Mouse (Mus musculus) adrenal gland, postnatal 36 days (tissue): ENCODE results near the gene Ehbp1. TPM values are rescaled to one million over a fixed set of nuclear protein-coding genes. Genes with fewer than 3 reads are reported as not detected.

Source experiments
- DNase-seq, 2 experiments: peaks; one replicate each; pipeline ENCODE4 v3.0.0; 2021; ENCODE audit warnings: mixed read lengths in 1 of 2
- total RNA-seq, 2 experiments: library from RNA; stranded (reverse); gene quantifications; 2 replicates each; pipeline ENCODE4 v1.2.3; 2021

Ehbp1 gene
- total RNA-seq, 2 experiments from 2014 or later: 20.5 to 23.2 TPM

GRCm38 (mm10) chr11:22194607-22195006 lies 147.5 kb downstream of the Ehbp1 start:
- no peak for DNase-seq

- peak; percentile 4 to 28 for DNase-seq
Measured at GRCm38 (mm10) chr11:22190576-22190975, 151.5 kb downstream of the Ehbp1 start.

- DNase-seq: no peak
Measured at GRCm38 (mm10) chr11:22189970-22190369, 152.1 kb downstream of the Ehbp1 start.

- no peak for DNase-seq
Measured at GRCm38 (mm10) chr11:22181530-22182501, 160.3 kb downstream of the Ehbp1 start.

- no peak for DNase-seq
Measured at GRCm38 (mm10) chr11:22180146-22180545, 161.9 kb downstream of the Ehbp1 start.

GRCm38 (mm10) chr11:22178569-22178968 lies 163.5 kb downstream of the Ehbp1 start:
- no peak for DNase-seq

GRCm38 (mm10) chr11:22174311-22174710 lies 167.8 kb downstream of the Ehbp1 start:
- DNase-seq: no peak

GRCm38 (mm10) chr11:22170962-22171638 lies 171.0 kb downstream of the Ehbp1 start:
- DNase-seq: no peak

GRCm38 (mm10) chr11:22157882-22158281 lies 184.2 kb downstream of the Ehbp1 start:
- DNase-seq: no peak

- peak; percentile 28 for DNase-seq
Measured at GRCm38 (mm10) chr11:22156182-22156581, 185.9 kb downstream of the Ehbp1 start.

- DNase-seq: no peak
Measured at GRCm38 (mm10) chr11:22155366-22156095, 186.6 kb downstream of the Ehbp1 start.

- DNase-seq: peak in 1 of 2 experiments; percentile 5
Measured at GRCm38 (mm10) chr11:22154501-22155294, 187.4 kb downstream of the Ehbp1 start.

GRCm38 (mm10) chr11:22140737-22141136 lies 201.4 kb downstream of the Ehbp1 start:
- no peak for DNase-seq

GRCm38 (mm10) chr11:22138466-22138865 lies 203.6 kb downstream of the Ehbp1 start:
- DNase-seq: no peak

- no peak for DNase-seq
Measured at GRCm38 (mm10) chr11:22125188-22125587, 216.9 kb downstream of the Ehbp1 start.

GRCm38 (mm10) chr11:22118853-22119252 lies 223.2 kb downstream of the Ehbp1 start:
- no peak for DNase-seq

- no peak for DNase-seq
Measured at GRCm38 (mm10) chr11:22112161-22112560, 229.9 kb downstream of the Ehbp1 start.

- DNase-seq: no peak
Measured at GRCm38 (mm10) chr11:22089346-22089745, 252.7 kb downstream of the Ehbp1 start.

- DNase-seq: no peak
Measured at GRCm38 (mm10) chr11:22063352-22063751, 278.7 kb downstream of the Ehbp1 start.

GRCm38 (mm10) chr11:22061660-22062059 lies 280.4 kb downstream of the Ehbp1 start:
- DNase-seq: no peak

- DNase-seq: no peak
Measured at GRCm38 (mm10) chr11:22057538-22057937, 284.6 kb downstream of the Ehbp1 start.

GRCm38 (mm10) chr11:22055908-22056307 lies 286.2 kb downstream of the Ehbp1 start:
- no peak for DNase-seq
